Mouse (Mus musculus) brain, embryonic 14.5 days (tissue): ENCODE results near the gene Nrap.

Experiments
- CTCF ChIP-seq: fragments of 200-500 bp; IDR thresholded peaks from 2 replicates; pipeline ENCODE4 v1.5.1; 2012; ENCODE audit warnings: inconsistent platforms, mild to moderate bottlenecking, moderate library complexity, borderline replicate concordance; ENCODE audit not compliant: insufficient read depth, insufficient read length; ENCODE audit errors: extremely low read depth
- POLR2A ChIP-seq: fragments of 200-500 bp; IDR thresholded peaks from 2 replicates; pipeline ENCODE4 v1.6.1; 2012; ENCODE audit warnings: mild to moderate bottlenecking, inconsistent platforms, borderline replicate concordance; ENCODE audit not compliant: poor library complexity, insufficient read depth, insufficient read length, severe bottlenecking; ENCODE audit errors: extremely low read depth

DNA sequence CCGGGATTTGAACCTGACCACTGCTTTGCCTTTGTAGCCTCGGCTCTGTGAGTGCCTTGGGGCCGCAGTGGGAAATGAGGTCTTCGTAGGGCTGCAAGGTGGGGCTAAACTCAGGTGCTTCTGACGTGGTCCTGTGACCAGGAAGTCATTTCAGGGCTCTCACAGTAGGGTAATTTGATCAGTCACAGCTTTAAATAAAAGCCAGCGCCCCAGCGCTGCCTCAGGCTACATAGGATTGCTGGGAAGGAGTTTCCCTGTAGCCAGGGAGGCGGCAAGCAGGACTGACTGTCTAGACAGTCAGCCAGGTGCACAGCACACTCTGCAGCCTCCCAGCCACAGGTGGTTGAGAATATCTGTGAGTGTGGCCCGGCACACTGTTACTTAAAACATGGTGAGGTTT is 29.6 kb upstream of the Nrap start:
- TF ChIP-seq CTCF (no peak), POLR2A (no peak)
